15 mouse cellular contexts compared by ENCODE assay signal in genomic region chr12:73042903-73043302, GRCm38 (mm10). TPM values are rescaled to one million over a fixed set of nuclear protein-coding genes. Genes with fewer than 3 reads are reported as not detected.
DNase-seq lines count a peak whose midpoint lies in the region; ATAC-seq and TF ChIP-seq lines count a peak whose summit lies in the region.
"Had no signal": no experiment of that assay in that cellular context is flagged by ENCODE, and none has a peak within 500 bp of the region (broad histone marks: within the 10 kb centered on the region; RNA-seq: fewer than 3 reads in every experiment).

No protein-coding gene starts in this region.

- ATAC-seq in hindbrain, embryonic 14.5 days (ENCODE audit: low FRiP score) = no peak
- ATAC-seq in neural tube, embryonic 13.5 days (ENCODE audit: low read depth) = no peak
- ATAC-seq: inflammation-experienced regulatory T-cells, adult 6 months had no signal

- DNase-seq in gastrocnemius, adult 2 months = no peak
- DNase-seq in gastrocnemius, postnatal 36 days = no peak
- peak; percentile 44 for DNase-seq in retina, embryonic 14.5 days (ENCODE audit: low spot score)
- no peak for DNase-seq in retina, postnatal 1 day
- DNase-seq in hindbrain, embryonic 14.5 days (ENCODE audit: low spot score) = peak; percentile 36
- DNase-seq in cerebellum, adult 9-10 months = no peak
- no peak for DNase-seq in lung, postnatal 4 days
- DNase-seq: cerebellum, adult 11-12 months; kidney, adult 9 months; right cerebral cortex, postnatal 4 days; thymus, adult 2 months had no signal

- H3K36me3 ChIP-seq in hindbrain, embryonic 14.5 days (replicated peaks; ENCODE audit: control insufficient read depth, insufficient read depth) = no peaks in the 10 kb centered on the region
- no peaks in the 10 kb centered on the region for H3K36me3 ChIP-seq in neural tube, embryonic 13.5 days

- peak overlapping the region; percentile 98 for H3K27ac ChIP-seq in gastrocnemius, adult 2 months
- no peak overlapping the region for H3K27ac ChIP-seq in hindbrain, embryonic 14.5 days
- H3K27ac ChIP-seq in neural tube, embryonic 13.5 days (replicated peaks) = no peak overlapping the region

- TF ChIP-seq CTCF in gastrocnemius, adult 2 months (IDR thresholded peaks at IDR 0.05) = no peak

- H3K4me1 ChIP-seq in hindbrain, embryonic 14.5 days (replicated peaks; ENCODE audit: control insufficient read depth, insufficient read depth, low read length) = no peaks in the 10 kb centered on the region
- peaks cover 29% of the 10 kb centered on the region for H3K4me1 ChIP-seq in neural tube, embryonic 13.5 days (replicated peaks)

- peaks cover 99% of the 10 kb centered on the region for H3K27me3 ChIP-seq in hindbrain, embryonic 14.5 days (ENCODE audit: control insufficient read depth, insufficient read depth, low read length)
- H3K27me3 ChIP-seq in neural tube, embryonic 13.5 days = peaks cover 97% of the 10 kb centered on the region

- peak overlapping the region; percentile 94 for H3K4me3 ChIP-seq in gastrocnemius, adult 2 months
- no peak overlapping the region for H3K4me3 ChIP-seq in hindbrain, embryonic 14.5 days (replicated peaks; ENCODE audit: low read length)
- H3K4me3 ChIP-seq in neural tube, embryonic 13.5 days = peak overlapping the region; percentile 44; the same call in 1 of the 2 replicates

- H3K4me2 ChIP-seq in hindbrain, embryonic 14.5 days (replicated peaks) = 0 out of 2 replicates have a peak overlapping the region, but pooled peaks have one; percentile 4
- peak overlapping the region; percentile 53 for H3K4me2 ChIP-seq in neural tube, embryonic 13.5 days
- H3K4me2 ChIP-seq: liver, embryonic 11.5 days; lung, embryonic 14.5 days had no signal

- H3K9me3 ChIP-seq in hindbrain, embryonic 14.5 days (ENCODE audit: control insufficient read depth, low read length) = no peaks in the 10 kb centered on the region
- no peaks in the 10 kb centered on the region for H3K9me3 ChIP-seq in neural tube, embryonic 13.5 days

- 4% methylated on average over 2 of the region's 2 CpGs for WGBS in hindbrain, embryonic 14.5 days
- WGBS in neural tube, embryonic 13.5 days = 8% methylated on average over 2 of the region's 2 CpGs

- no peak overlapping the region for H3K9ac ChIP-seq in hindbrain, embryonic 14.5 days
- peak overlapping the region; percentile 69; the same call in 1 of the 2 replicates for H3K9ac ChIP-seq in neural tube, embryonic 13.5 days
- H3K9ac ChIP-seq: lung, embryonic 14.5 days had no signal

- intact Hi-C loops in gastrocnemius, adult 2 months (cut with DNase I) = loop anchor here (5.0 kb wide), 1 partner anchor 69 kb away; the partner anchor contains the start of gene Six4
- intact Hi-C loops in gastrocnemius, postnatal 36 days (cut with DNase I) = no loop called here

RNA-seq across cellular contexts. Expression of gene Six1, which starts 10.8 kb away (rescaled TPM):
- 10 to 100 TPM; 59.8 to 68.4 TPM for total RNA-seq in gastrocnemius, adult 2 months (2021)
- total RNA-seq in gastrocnemius, postnatal 36 days (2021) = 10 to 100 TPM; 52.0 to 59.0 TPM
- 0.43 and 0.53 TPM in 2 replicates for polyA plus RNA-seq in hindbrain, embryonic 14.5 days (2014; fragmentation: Nextera tagmentation; extraction: Ambion mirVana)
- 8.8 and 13.9 TPM in 2 replicates for polyA plus RNA-seq in neural tube, embryonic 13.5 days (2015; fragmentation: Nextera tagmentation; extraction: Ambion mirVana)
- polyA plus RNA-seq: inflammation-experienced regulatory T-cells, adult 6 months had no signal

Comparison
In these comparisons a context has a peak if more than half of its experiments do, and no peak if none do; other contexts are left out.
1. DNase-seq: peak in retina, embryonic 14.5 days (single experiment) and hindbrain, embryonic 14.5 days (single experiment); none in gastrocnemius, adult 2 months (single experiment), gastrocnemius, postnatal 36 days (0 of 2), retina, postnatal 1 day (single experiment), cerebellum, adult 9-10 months (single experiment) and lung, postnatal 4 days (0 of 2).